Mouse (Mus musculus): ENCODE results near the gene Dnph1.

Gene Dnph1

DNA sequence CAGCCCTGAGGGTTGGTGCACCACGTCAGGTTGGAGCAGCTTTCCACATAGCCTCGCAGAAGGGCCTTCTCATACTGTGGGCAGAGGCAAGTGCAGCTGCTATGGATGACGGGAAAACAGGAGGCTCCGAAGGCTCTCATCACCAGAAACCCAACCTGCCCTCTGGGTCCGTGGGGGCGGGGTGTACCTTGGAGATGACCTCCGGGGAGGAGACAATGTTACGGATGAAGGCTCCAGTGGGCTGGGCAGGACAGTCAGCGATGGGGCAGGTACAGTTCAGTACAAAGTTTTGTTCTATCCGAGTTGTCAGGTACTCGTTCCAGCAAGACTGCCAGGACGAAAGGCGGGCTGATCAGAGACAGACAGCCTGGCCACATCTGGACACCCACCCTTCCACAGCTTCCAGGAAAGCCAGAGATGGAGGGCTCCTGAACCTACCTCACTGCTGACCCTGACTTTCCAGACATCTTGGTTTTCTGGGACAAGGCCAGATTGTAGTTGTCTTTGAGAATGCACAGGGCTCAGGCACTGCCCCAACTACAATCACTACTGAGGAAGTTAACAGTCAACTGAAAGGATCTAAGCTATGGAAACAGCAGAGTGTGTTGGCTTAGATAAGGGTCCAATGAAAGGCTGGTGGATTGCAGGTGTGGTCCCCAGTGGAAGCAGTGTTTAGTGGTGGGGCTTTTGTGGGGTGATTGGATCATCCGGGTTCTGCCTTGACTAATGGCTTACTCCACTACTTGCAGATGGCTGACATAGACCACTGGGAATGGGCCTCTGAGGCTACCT lies 7.5 kb downstream of the Dnph1 start:
- DNase-seq, result no peak

DNA sequence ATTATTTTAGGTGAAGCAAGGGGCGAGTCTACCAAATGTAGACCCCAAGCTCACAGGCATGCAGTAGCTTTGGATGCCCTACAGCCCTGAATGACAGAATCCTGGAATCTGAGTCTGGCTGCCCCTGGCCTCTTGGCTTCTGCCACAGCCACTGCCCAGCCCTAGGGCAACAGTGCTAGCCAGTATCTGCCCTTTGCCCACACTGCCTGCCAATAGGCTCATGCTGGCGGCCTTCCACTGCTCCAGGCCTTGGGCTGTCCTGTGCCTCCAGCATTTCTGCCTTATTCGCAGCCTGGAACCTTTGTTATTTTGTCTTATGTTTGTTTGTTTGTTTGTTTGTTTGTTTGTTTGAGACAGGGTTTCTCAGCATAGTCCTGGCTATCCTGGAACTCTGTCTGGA lies 9.1 kb downstream of the Dnph1 start:
- no peak for DNase-seq

DNA sequence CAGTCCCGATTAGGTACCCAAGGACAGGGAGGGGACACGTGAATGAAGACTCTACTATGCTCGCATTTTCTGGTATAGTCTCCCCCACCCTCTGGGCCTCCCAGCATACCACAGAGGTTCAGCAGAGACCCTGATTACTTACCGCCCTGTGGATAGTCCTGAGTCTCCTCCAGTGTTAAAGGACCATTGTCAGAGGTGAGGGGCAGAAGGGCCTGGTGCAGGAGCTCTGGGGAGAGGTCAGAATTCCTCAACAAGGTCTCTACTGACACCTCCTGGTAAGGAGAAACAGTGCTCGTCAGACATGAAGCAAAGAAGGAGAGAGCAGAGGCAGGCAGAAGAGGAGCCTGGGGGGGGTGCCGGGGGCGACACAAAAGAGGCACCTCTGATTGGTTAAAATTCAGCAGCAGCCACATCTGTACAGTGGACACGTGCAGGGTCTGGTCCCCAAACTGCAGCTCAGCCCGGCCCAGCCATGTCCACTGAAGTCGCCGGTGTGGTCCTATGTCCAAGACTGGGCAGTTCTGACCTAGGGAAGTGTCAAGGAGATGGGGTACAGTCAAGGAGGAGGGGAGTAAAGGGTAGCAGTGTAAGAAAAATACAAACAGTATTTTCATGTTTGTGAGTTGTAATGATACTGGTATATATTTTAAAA lies 14.7 kb downstream of the Dnph1 start:
- DNase-seq, result no peak

- no peak for DNase-seq
Observed at GRCm38 (mm10) chr17:46513329-46513728, 16.8 kb downstream of the Dnph1 start.

DNA sequence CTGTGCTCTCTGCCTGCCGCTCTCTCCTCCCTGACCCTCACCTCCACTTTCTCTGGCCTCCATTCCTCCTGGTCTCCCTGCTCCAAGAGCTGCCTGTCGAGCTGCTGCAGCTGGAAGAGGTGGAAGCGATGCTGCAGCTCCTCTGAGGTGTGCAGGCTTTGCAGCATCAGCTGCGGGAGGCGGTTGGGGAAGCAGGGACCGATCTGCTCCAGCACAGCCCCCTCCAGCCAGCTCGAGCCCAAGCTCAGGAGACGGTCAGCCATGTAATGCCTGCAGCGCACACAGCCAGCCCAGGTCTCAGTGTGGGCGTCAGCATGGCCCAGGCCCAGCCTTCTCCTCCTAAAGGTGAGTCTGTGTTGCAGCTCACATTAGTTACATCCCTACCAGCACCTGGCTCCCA lies 23.5 kb downstream of the Dnph1 start:
- DNase-seq, result no peak

DNA sequence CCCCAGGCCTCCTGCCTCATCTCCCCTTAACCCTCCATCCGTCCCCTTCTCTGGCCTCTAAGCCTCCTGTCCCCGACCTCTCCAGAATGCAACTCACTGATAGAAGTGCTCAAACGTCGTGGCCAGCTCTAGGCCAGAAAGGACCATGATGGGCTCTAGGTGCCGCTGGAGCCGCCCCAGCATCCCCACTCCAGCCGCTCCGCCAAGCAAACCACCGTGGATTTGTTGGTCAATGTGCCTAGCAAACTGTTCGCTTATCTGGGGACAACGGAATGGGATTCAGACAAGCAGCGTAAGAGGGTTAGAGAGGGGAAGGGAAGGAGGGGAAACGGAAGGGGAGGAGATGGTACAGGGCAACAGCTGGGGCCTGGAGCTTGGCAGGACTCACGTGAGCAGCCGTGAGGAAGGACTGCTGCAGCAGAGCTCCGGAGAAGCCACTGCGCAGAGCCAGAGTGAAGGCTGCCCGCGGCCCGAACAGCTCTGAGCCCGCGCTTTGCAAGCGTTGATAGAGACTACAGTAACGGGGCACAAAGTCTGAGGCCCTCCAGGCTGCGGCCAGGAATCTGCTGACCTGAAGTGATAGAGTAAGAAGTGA lies 24.0 kb downstream of the Dnph1 start:
- no peak for DNase-seq

DNA sequence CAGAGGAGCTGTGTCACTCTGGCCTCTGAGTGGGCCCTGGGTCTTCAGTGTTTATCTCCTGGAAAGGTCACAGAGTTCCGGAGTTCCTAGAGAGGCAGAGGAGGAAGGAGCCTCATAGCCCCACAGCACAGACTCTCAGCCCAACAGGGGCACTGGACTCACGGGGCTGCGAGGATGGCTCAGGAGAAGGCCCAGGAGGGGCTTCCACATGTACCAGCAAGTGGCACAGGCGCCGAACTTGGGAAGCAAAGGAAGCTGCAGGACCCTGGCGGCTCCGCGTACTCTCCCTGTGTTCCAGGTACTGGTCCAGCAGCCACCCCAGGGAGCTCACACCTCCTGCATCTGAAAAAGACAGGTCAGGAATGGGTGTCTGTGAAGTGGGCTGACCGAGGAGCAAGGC lies 24.7 kb downstream of the Dnph1 start:
- DNase-seq, result no peak

GRCm38 (mm10) chr17:46521963-46522668 lies 25.6 kb downstream of the Dnph1 start:
- no peak for DNase-seq

GRCm38 (mm10) chr17:46525065-46525464 lies 28.6 kb downstream of the Dnph1 start:
- no peak for DNase-seq

GRCm38 (mm10) chr17:46525579-46526307 lies 29.2 kb downstream of the Dnph1 start:
- peak; percentile 46 for DNase-seq

DNA sequence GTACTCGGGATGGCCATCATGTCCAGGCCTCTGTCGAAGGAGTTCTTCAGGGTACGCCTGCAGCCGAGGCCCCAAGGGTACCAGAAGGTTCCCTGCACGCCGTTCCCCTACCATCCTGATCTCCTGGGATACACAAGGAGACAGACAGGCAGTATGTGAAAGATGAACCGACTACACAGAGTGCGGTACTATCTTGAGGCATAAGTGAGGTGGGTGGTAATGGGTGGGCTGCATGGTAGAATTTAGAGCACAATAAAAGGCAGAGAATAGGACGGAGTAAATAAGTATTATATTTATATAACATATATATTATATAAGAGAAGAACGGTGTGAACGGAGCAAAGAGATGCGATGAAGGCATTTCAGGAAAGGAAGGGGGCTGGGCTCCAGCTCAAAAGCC lies 47.1 kb downstream of the Dnph1 start:
- DNase-seq, result no peak

GRCm38 (mm10) chr17:46545813-46546564 lies 49.5 kb downstream of the Dnph1 start, which contains the start of gene Cul9:
Cul9 (minus strand) TSS chr17:46546388.
- DNase-seq, result peak; percentile 94

DNA sequence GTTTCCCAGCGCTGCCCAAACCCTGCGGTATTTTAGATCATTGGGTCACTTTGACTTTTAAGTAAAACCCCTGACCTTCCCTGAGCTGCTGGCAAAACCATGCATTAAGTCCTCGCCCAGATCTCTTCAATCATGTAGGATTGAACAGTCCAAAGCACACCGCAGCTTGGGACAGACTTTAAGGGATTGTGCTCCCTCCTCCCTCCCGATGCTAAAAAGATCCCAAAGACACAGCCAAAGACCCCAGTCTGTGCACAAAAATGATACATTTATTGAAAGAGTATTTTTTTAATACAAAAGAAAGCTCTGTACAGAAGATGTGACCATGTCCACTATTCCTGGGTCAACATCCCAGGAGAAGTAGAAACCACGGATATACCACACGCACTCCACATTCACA lies 50.1 kb downstream of the Dnph1 start:
- DNase-seq, result no peak

- no peak for DNase-seq
Observed at GRCm38 (mm10) chr17:46546995-46547394, 50.5 kb downstream of the Dnph1 start.

DNA sequence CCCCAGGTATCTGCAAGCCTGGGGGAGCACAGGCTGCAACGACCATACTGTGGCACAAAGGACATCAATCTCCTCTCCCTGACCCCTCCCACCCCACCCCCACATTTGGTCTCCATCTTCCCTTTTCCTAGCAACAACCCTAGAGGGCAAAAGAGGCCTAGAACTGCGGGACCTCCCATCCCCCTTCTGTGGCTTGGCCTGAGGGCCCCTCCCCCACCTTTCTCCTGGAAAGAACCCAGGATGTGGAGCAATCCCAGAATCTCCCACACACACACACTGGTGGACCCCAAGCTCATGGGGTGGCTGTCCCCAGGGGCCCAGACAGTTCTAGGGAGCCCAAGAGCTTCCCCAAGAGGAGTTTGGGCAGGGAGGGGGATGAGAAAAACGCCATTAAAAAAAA lies 51.4 kb downstream of the Dnph1 start:
- no peak for DNase-seq

DNA sequence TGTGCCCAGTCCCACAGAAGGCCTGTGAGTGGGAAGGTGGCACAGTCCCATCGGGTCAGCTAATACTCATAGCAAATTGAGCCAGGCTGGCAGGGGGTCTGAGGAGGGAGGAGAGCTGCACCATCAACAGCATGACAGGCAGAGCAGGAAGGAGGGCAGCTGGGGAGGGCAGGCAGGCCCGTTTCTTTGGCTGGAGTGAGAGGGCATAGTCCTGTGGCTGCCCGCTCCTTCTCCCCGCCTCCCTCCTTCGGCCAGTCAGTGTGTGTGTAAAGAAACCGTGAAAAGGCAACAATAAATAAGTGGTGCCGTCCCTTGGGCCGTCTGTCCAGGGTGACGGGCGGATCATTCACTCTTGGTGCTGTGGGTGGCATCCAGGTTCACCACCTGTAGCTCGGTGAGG lies 52.2 kb downstream of the Dnph1 start:
- DNase-seq, result no peak

DNA sequence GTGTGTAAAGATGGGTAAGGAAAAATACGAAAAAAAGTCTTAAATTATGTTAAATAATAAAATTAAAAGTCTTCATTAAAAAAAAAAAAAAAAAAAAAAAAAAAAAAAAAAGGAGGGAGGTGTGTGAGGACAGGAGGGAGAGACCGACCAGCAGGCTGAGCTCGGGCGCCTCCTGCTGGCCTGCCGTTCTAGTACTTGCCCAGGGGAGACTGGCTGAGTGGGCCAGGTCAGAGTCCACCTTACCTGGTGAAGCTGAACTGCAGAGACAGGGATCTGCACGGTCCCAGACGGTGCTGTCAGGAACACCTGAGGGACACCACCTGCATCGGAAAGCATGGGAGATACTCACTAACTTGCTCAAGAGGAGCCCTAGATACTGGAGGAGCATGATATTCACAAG lies 52.7 kb downstream of the Dnph1 start:
- DNase-seq, result no peak

All from right cerebral cortex, adult 18-20 months (tissue).